Mouse (Mus musculus) midbrain, embryonic 16.5 days (tissue): ENCODE measurements around the gene Med27. TPM values are rescaled to one million over a fixed set of nuclear protein-coding genes. Genes with fewer than 3 reads are reported as not detected.

Experiments used
- ATAC-seq: fragments of 200-750 bp; cut with Nextera tagmentation; 2 replicates; pipeline ENCODE4 v1.8.0; 2017; ENCODE audit warnings: moderate TSS enrichment
- H3K27ac ChIP-seq: fragments of 300-500 bp; sonication (generic); 2 replicates; pipeline ENCODE4 v1.5.1; 2014; ENCODE audit warnings: mild to moderate bottlenecking, low read length, mixed read lengths
- H3K27me3 ChIP-seq: fragments of 300-500 bp; sonication (generic); 2 replicates; pipeline ENCODE4 v1.6.1; 2014; ENCODE audit warnings: low read depth, low read length, mixed read lengths; ENCODE audit not compliant: control insufficient read depth, insufficient read depth
- H3K36me3 ChIP-seq: fragments of 300-500 bp; sonication (generic); 2 replicates; pipeline ENCODE4 v1.6.1; 2014; ENCODE audit warnings: mild to moderate bottlenecking, low read length, moderate library complexity, mixed read lengths; ENCODE audit not compliant: control insufficient read depth, insufficient read depth
- H3K4me1 ChIP-seq: fragments of 300-500 bp; sonication (generic); 2 replicates; pipeline ENCODE4 v1.6.1; 2014; ENCODE audit warnings: mild to moderate bottlenecking, low read length, mixed read lengths; ENCODE audit not compliant: control insufficient read depth, insufficient read depth
- H3K4me2 ChIP-seq: fragments of 300-500 bp; sonication (generic); 2 replicates; pipeline ENCODE4 v1.6.1; 2014; ENCODE audit warnings: mild to moderate bottlenecking, low read length, mixed read lengths
- H3K4me3 ChIP-seq: fragments of 300-500 bp; sonication (generic); 2 replicates; pipeline ENCODE4 v1.5.1; 2014; ENCODE audit warnings: low read depth, mild to moderate bottlenecking, low read length, moderate library complexity, mixed read lengths
- H3K9ac ChIP-seq: fragments of 300-500 bp; sonication (generic); 2 replicates; pipeline ENCODE4 v1.6.1; 2014; ENCODE audit warnings: low read depth, low read length, mixed read lengths
- H3K9me3 ChIP-seq: fragments of 300-500 bp; sonication (generic); replicated peaks from 2 replicates; pipeline ENCODE4 v1.6.1; 2014; ENCODE audit warnings: mild to moderate bottlenecking, low read length, mixed read lengths; ENCODE audit not compliant: control insufficient read depth, poor library complexity, severe bottlenecking
- WGBS: fragments of 180-500 bp; shearing (Covaris S2); extraction: QIAGEN DNeasy Blood & Tissue Kit; methylation state at CpG from one replicate; pipeline ENCODE4 v1.1.7; 2014; 5-methylcytosine and 5-hydroxymethylcytosine counted together
- polyA plus RNA-seq: library from polyadenylated mRNA; unstranded; fragments of >200 nt; fragmentation: Nextera tagmentation; extraction: Ambion mirVana; gene quantifications from 2 replicates; pipeline ENCODE4 v1.2.1, GENCODE M21; 2015

The Med27 gene
- polyA plus RNA-seq, 1 experiment from 2014 or later, result 70.6 TPM

GRCm38 (mm10) chr2:29464851-29465648 lies 118.4 kb downstream of the Med27 start:
- 31% methylated on average over 9 of the region's 9 CpGs for WGBS
- Histone ChIP-seq H3K4me1 (peaks cover 27% of the 10 kb centered on the region), H3K36me3 (no peaks in the 10 kb centered on the region), H3K9ac (no peak overlapping the region), H3K27me3 (no peaks in the 10 kb centered on the region), H3K4me3 (no peak overlapping the region), H3K9me3 (no peaks in the 10 kb centered on the region), H3K27ac (peak overlapping the region; percentile 48), H3K4me2 (no peak overlapping the region)
- peak; percentile 61; the same call in 1 of the 2 replicates for ATAC-seq

- no peak overlapping the region for H3K4me3 ChIP-seq
- no peaks in the 10 kb centered on the region for H3K36me3 ChIP-seq
- H3K27ac ChIP-seq, result peak overlapping the region; percentile 30
- WGBS, result 12% methylated on average over 3 of the region's 3 CpGs
- no peaks in the 10 kb centered on the region for H3K27me3 ChIP-seq
- H3K9me3 ChIP-seq, result no peaks in the 10 kb centered on the region
- no peak overlapping the region for H3K9ac ChIP-seq
- peaks cover 27% of the 10 kb centered on the region for H3K4me1 ChIP-seq
- H3K4me2 ChIP-seq, result no peak overlapping the region
- peak; percentile 61; the same call in 1 of the 2 replicates for ATAC-seq
Measured at GRCm38 (mm10) chr2:29465649-29466137, 119.1 kb downstream of the Med27 start.

- ATAC-seq, result no peak
- peak overlapping the region; percentile 30 for H3K27ac ChIP-seq
- 87% methylated on average over 4 of the region's 4 CpGs for WGBS
- no peak overlapping the region for H3K9ac ChIP-seq
- no peak overlapping the region for H3K4me3 ChIP-seq
- H3K36me3 ChIP-seq, result no peaks in the 10 kb centered on the region
- H3K9me3 ChIP-seq, result no peaks in the 10 kb centered on the region
- no peaks in the 10 kb centered on the region for H3K27me3 ChIP-seq
- H3K4me1 ChIP-seq, result peaks cover 27% of the 10 kb centered on the region
- no peak overlapping the region for H3K4me2 ChIP-seq
Measured at GRCm38 (mm10) chr2:29466396-29466795, 119.8 kb downstream of the Med27 start.

GRCm38 (mm10) chr2:29468517-29468936 lies 121.9 kb downstream of the Med27 start:
- Histone ChIP-seq H3K36me3 (no peaks in the 10 kb centered on the region), H3K4me2 (no peak overlapping the region), H3K27ac (peak overlapping the region; percentile 54), H3K27me3 (no peaks in the 10 kb centered on the region), H3K4me1 (peaks cover 27% of the 10 kb centered on the region), H3K9me3 (no peaks in the 10 kb centered on the region), H3K4me3 (no peak overlapping the region), H3K9ac (no peak overlapping the region)
- no peak for ATAC-seq
- 68% methylated on average over 15 of the region's 15 CpGs for WGBS

- WGBS, result 76% methylated on average over 4 of the region's 4 CpGs
- ATAC-seq, result no peak
- Histone ChIP-seq H3K27ac (no peak overlapping the region), H3K36me3 (no peaks in the 10 kb centered on the region), H3K9me3 (no peaks in the 10 kb centered on the region), H3K4me3 (no peak overlapping the region), H3K9ac (no peak overlapping the region), H3K27me3 (no peaks in the 10 kb centered on the region), H3K4me2 (no peak overlapping the region), H3K4me1 (peaks cover 12% of the 10 kb centered on the region; the same call in 1 of the 2 replicates)
Measured at GRCm38 (mm10) chr2:29472952-29473437, 126.4 kb downstream of the Med27 start.

- no peaks in the 10 kb centered on the region for H3K9me3 ChIP-seq
- 50% methylated on average over 2 of the region's 2 CpGs for WGBS
- H3K9ac ChIP-seq, result no peak overlapping the region
- peaks cover 7% of the 10 kb centered on the region; the same call in 1 of the 2 replicates for H3K4me1 ChIP-seq
- no peak overlapping the region for H3K4me3 ChIP-seq
- H3K27me3 ChIP-seq, result no peaks in the 10 kb centered on the region
- H3K4me2 ChIP-seq, result no peak overlapping the region
- no peak for ATAC-seq
- no peaks in the 10 kb centered on the region for H3K36me3 ChIP-seq
- no peak overlapping the region for H3K27ac ChIP-seq
Measured at GRCm38 (mm10) chr2:29473907-29474306, 127.3 kb downstream of the Med27 start.

GRCm38 (mm10) chr2:29476702-29477101 lies 130.1 kb downstream of the Med27 start:
- peaks cover 3% of the 10 kb centered on the region; the same call in 1 of the 2 replicates for H3K4me1 ChIP-seq
- H3K9ac ChIP-seq, result no peak overlapping the region
- H3K27ac ChIP-seq, result no peak overlapping the region
- H3K36me3 ChIP-seq, result no peaks in the 10 kb centered on the region
- no peak overlapping the region for H3K4me2 ChIP-seq
- ATAC-seq, result no peak
- no peaks in the 10 kb centered on the region for H3K27me3 ChIP-seq
- no peak overlapping the region for H3K4me3 ChIP-seq
- 92% methylated on average over 1 of the region's 1 CpGs for WGBS
- H3K9me3 ChIP-seq, result no peaks in the 10 kb centered on the region

- no peak overlapping the region for H3K9ac ChIP-seq
- H3K27me3 ChIP-seq, result no peaks in the 10 kb centered on the region
- H3K4me1 ChIP-seq, result peaks cover 5% of the 10 kb centered on the region; the same call in 1 of the 2 replicates
- H3K36me3 ChIP-seq, result no peaks in the 10 kb centered on the region
- ATAC-seq, result peak; percentile 58; the same call in 1 of the 2 replicates
- H3K9me3 ChIP-seq, result no peaks in the 10 kb centered on the region
- H3K4me3 ChIP-seq, result no peak overlapping the region
- no peak overlapping the region for H3K27ac ChIP-seq
- H3K4me2 ChIP-seq, result no peak overlapping the region
- 21% methylated on average over 8 of the region's 8 CpGs for WGBS
Measured at GRCm38 (mm10) chr2:29481856-29482255, 135.2 kb downstream of the Med27 start.
